Mouse (Mus musculus) stomach, postnatal 0 days (tissue): ENCODE data around the gene Zfand3. TPM values are rescaled to one million over a fixed set of nuclear protein-coding genes. Genes with fewer than 3 reads are reported as not detected.

Experiments
- ATAC-seq: fragments of 200-750 bp; cut with Nextera tagmentation; 2 replicates; pipeline ENCODE4 v1.8.0; 2017; ENCODE audit not compliant: low FRiP score, low TSS enrichment
- DNase-seq: peaks from one replicate; pipeline ENCODE4 v3.0.0-alpha.2; 2016; ENCODE audit warnings: low spot score
- H3K27ac ChIP-seq: fragments of 300-500 bp; sonication (generic); replicated peaks from 2 replicates; pipeline ENCODE4 v1.5.1; 2014; ENCODE audit warnings: mild to moderate bottlenecking, control low read depth
- H3K27me3 ChIP-seq: fragments of 300-500 bp; sonication (generic); 2 replicates; pipeline ENCODE4 v1.6.1; 2014; ENCODE audit warnings: low read length; ENCODE audit not compliant: control insufficient read depth, insufficient read depth
- H3K36me3 ChIP-seq: fragments of 300-500 bp; sonication (generic); 2 replicates; pipeline ENCODE4 v1.6.1; 2014; ENCODE audit warnings: low read length, mixed read lengths; ENCODE audit not compliant: control insufficient read depth, insufficient read depth
- H3K4me1 ChIP-seq: fragments of 300-500 bp; sonication (generic); replicated peaks from 2 replicates; pipeline ENCODE4 v1.6.1; 2014; ENCODE audit warnings: antibody characterized with exemption; ENCODE audit not compliant: control insufficient read depth, insufficient read depth
- H3K4me2 ChIP-seq: fragments of 300-500 bp; sonication (generic); replicated peaks from 2 replicates; pipeline ENCODE4 v1.6.1; 2014; ENCODE audit warnings: low read depth, mild to moderate bottlenecking, control low read depth, moderate library complexity
- H3K4me3 ChIP-seq: fragments of 300-500 bp; sonication (generic); 2 replicates; pipeline ENCODE4 v1.5.1; 2014; ENCODE audit warnings: low read depth, low read length, control low read depth
- H3K9ac ChIP-seq: fragments of 300-500 bp; sonication (generic); 2 replicates; pipeline ENCODE4 v1.6.1; 2014; ENCODE audit warnings: mild to moderate bottlenecking, low read length, control low read depth, mixed read lengths
- H3K9me3 ChIP-seq: fragments of 300-500 bp; sonication (generic); 2 replicates; pipeline ENCODE4 v1.6.1; 2016; ENCODE audit warnings: low read length; ENCODE audit not compliant: control insufficient read depth
- CTCF ChIP-seq: IDR thresholded peaks from 2 replicates; pipeline ENCODE4 v1.5.1; 2016; ENCODE audit warnings: antibody characterized with exemption, low read depth, mild to moderate bottlenecking, moderate library complexity
- EP300 ChIP-seq: optimal IDR thresholded peaks from 2 replicates; pipeline ENCODE3; 2016; ENCODE audit warnings: antibody characterized with exemption
- WGBS: fragments of 180-500 bp; shearing (Covaris S2); extraction: QIAGEN DNeasy Blood & Tissue Kit; methylation state at CpG from one replicate; pipeline ENCODE4 v1.1.7; 2014; 5-methylcytosine and 5-hydroxymethylcytosine counted together
- polyA plus RNA-seq: library from polyadenylated mRNA; unstranded; fragments of >200 nt; fragmentation: Nextera tagmentation; extraction: Ambion mirVana; gene quantifications from 2 replicates; pipeline ENCODE4 v1.2.1, GENCODE M21; 2015

Gene Zfand3
- polyA plus RNA-seq, 1 experiment from 2014 or later = 35.5 TPM

DNA sequence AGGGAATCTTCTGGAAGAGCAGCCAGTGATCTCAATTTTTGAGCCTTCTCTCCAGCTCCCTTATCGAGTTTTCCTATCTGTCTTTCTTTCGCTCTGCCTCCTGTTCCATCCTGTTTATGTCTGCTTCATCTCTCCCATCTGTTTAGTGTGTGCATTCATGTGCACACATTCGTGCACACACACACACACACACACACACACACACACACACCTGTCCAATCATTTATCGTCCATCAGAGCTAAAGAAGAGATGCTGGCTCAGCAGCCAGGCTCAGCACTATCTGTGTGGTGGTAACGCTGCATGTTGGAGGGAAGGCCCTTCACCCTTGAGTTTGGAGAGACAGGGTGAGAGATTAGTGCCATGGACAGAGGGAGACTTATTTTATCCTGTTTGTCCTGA lies 21.3 kb upstream of the Zfand3 start:
- H3K9ac ChIP-seq = no peak overlapping the region
- no peak overlapping the region for H3K4me2 ChIP-seq
- ATAC-seq (no peak), DNase-seq (no peak)
- no peaks in the 10 kb centered on the region for H3K4me1 ChIP-seq
- TF ChIP-seq CTCF (no peak), EP300 (no peak)
- no peak overlapping the region for H3K27ac ChIP-seq
- 72% methylated on average over 5 of the region's 5 CpGs for WGBS
- H3K4me3 ChIP-seq = no peak overlapping the region
- no peaks in the 10 kb centered on the region for H3K36me3 ChIP-seq
- H3K27me3 ChIP-seq = no peaks in the 10 kb centered on the region
- no peaks in the 10 kb centered on the region for H3K9me3 ChIP-seq

- no peaks in the 10 kb centered on the region for H3K27me3 ChIP-seq
- no peak overlapping the region for H3K9ac ChIP-seq
- DNase-seq (no peak), ATAC-seq (no peak)
- H3K4me2 ChIP-seq = no peak overlapping the region
- H3K36me3 ChIP-seq = no peaks in the 10 kb centered on the region
- no peaks in the 10 kb centered on the region for H3K4me1 ChIP-seq
- no peak overlapping the region for H3K4me3 ChIP-seq
- no peak overlapping the region for H3K27ac ChIP-seq
- no peaks in the 10 kb centered on the region for H3K9me3 ChIP-seq
- 76% methylated on average over 7 of the region's 7 CpGs for whole genome bisulfite sequencing
- TF ChIP-seq CTCF (no peak), EP300 (no peak)
Observed at GRCm38 (mm10) chr17:29984931-29985330, 19.6 kb upstream of the Zfand3 start.

- 22% methylated on average over 3 of the region's 3 CpGs for WGBS
- Histone ChIP-seq H3K27ac (no peak overlapping the region), H3K4me2 (no peak overlapping the region), H3K36me3 (no peaks in the 10 kb centered on the region), H3K9me3 (no peaks in the 10 kb centered on the region), H3K9ac (no peak overlapping the region), H3K27me3 (no peaks in the 10 kb centered on the region), H3K4me1 (no peaks in the 10 kb centered on the region), H3K4me3 (no peak overlapping the region)
- no peak for DNase-seq
- peak; percentile 38; the same call in 1 of the 2 replicates for ATAC-seq
- TF ChIP-seq EP300 (no peak), CTCF (no peak)
Observed at GRCm38 (mm10) chr17:29985534-29985933, 19.0 kb upstream of the Zfand3 start.

DNA sequence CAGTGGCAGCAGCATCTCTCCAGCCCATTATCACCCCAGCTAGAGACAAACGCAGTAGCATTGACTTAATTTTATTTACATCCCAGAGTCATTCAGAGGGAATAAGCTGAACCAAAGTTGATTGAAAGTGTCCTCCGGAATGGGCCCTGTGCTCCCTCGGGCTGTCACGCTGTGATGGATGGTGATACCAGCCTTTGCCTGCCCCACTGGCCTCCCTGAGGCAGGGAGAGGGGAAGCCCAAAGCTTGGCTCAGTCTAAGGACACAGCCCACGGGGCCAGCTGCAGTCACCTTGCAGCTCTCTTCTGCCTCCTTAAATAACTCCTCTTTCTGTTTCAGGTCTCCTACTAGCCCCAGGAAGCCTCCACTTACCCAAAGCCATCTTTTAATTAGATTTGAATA lies 16.4 kb upstream of the Zfand3 start:
- TF ChIP-seq CTCF = no peak
- TF ChIP-seq EP300 = no peak
- no peak overlapping the region for H3K27ac ChIP-seq
- H3K9me3 ChIP-seq = no peaks in the 10 kb centered on the region
- 11% methylated on average over 5 of the region's 5 CpGs for WGBS
- no peaks in the 10 kb centered on the region for H3K27me3 ChIP-seq
- no peaks in the 10 kb centered on the region for H3K4me1 ChIP-seq
- H3K4me3 ChIP-seq = no peak overlapping the region
- ATAC-seq (no peak), DNase-seq (no peak)
- no peak overlapping the region for H3K4me2 ChIP-seq
- H3K36me3 ChIP-seq = no peaks in the 10 kb centered on the region
- H3K9ac ChIP-seq = no peak overlapping the region

DNA sequence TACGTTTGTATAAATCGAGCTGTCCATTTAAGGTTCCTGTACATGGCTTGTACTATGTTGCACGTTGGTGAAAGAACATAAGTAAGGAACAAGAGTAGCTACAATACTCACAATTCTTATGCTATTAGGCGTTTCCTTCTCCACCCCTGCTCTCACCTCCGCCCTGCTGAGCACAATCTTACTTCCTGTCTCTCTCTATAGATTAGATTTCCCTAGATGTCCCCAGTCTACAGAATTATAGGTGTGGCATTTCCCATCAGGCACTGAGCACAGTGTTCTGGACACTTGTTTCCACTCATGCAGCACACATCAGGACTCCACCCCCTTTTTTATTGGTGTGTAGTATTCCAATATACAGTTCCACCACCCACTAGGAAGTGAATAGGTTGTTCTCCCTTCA lies 14.9 kb upstream of the Zfand3 start:
- no peak for TF ChIP-seq EP300
- TF ChIP-seq CTCF = no peak
- Histone ChIP-seq H3K9ac (no peak overlapping the region), H3K4me2 (no peak overlapping the region), H3K27me3 (no peaks in the 10 kb centered on the region), H3K4me3 (no peak overlapping the region), H3K9me3 (no peaks in the 10 kb centered on the region), H3K27ac (no peak overlapping the region), H3K4me1 (no peaks in the 10 kb centered on the region), H3K36me3 (no peaks in the 10 kb centered on the region)
- no peak for DNase-seq
- WGBS = 89% methylated on average over 5 of the region's 5 CpGs
- no peak for ATAC-seq

- Histone ChIP-seq H3K9me3 (no peaks in the 10 kb centered on the region), H3K27ac (no peak overlapping the region), H3K4me1 (no peaks in the 10 kb centered on the region), H3K4me3 (no peak overlapping the region), H3K36me3 (no peaks in the 10 kb centered on the region), H3K27me3 (no peaks in the 10 kb centered on the region), H3K4me2 (no peak overlapping the region), H3K9ac (no peak overlapping the region)
- DNase-seq (no peak), ATAC-seq (no peak)
- no peak for TF ChIP-seq EP300
- TF ChIP-seq CTCF = no peak
- WGBS = 88% methylated on average over 3 of the region's 3 CpGs
Observed at GRCm38 (mm10) chr17:29990136-29990535, 14.4 kb upstream of the Zfand3 start.
